Mouse (Mus musculus) liver, embryonic 16.5 days (tissue): ENCODE measurements around the gene Stam. TPM values are rescaled to one million over a fixed set of nuclear protein-coding genes. Genes with fewer than 3 reads are reported as not detected.

ENCODE experiments used
- ATAC-seq: fragments of 200-750 bp; cut with Nextera tagmentation; 2 replicates; pipeline ENCODE4 v1.8.0; 2017; ENCODE audit warnings: low read depth, mild to moderate bottlenecking, moderate number of reproducible peaks, moderate library complexity
- H3K27ac ChIP-seq: fragments of 300-500 bp; sonication (generic); 2 replicates; pipeline ENCODE4 v1.5.1; 2014; ENCODE audit warnings: mild to moderate bottlenecking, low read length
- H3K27me3 ChIP-seq: fragments of 300-500 bp; sonication (generic); 2 replicates; pipeline ENCODE4 v1.6.1; 2014; ENCODE audit warnings: low read depth, low read length, mixed read lengths; ENCODE audit not compliant: control insufficient read depth, insufficient read depth
- H3K36me3 ChIP-seq: fragments of 300-500 bp; sonication (generic); 2 replicates; pipeline ENCODE4 v1.6.1; 2014; ENCODE audit warnings: mild to moderate bottlenecking; ENCODE audit not compliant: control insufficient read depth, insufficient read depth
- H3K4me1 ChIP-seq: fragments of 300-500 bp; sonication (generic); 2 replicates; pipeline ENCODE4 v1.6.1; 2014; ENCODE audit warnings: low read depth, low read length, mixed read lengths; ENCODE audit not compliant: control insufficient read depth
- H3K4me2 ChIP-seq: fragments of 300-500 bp; sonication (generic); 2 replicates; pipeline ENCODE4 v1.6.1; 2014; ENCODE audit warnings: low read depth, low read length, mixed read lengths
- H3K4me3 ChIP-seq: fragments of 300-500 bp; sonication (generic); 2 replicates; pipeline ENCODE4 v1.5.1; 2014; ENCODE audit warnings: low read depth, mild to moderate bottlenecking, low read length
- H3K9ac ChIP-seq: fragments of 300-500 bp; sonication (generic); 2 replicates; pipeline ENCODE4 v1.6.1; 2014; ENCODE audit warnings: low read depth, low read length
- H3K9me3 ChIP-seq: fragments of 300-500 bp; sonication (generic); replicated peaks from 2 replicates; pipeline ENCODE4 v1.6.1; 2016; ENCODE audit warnings: low read length; ENCODE audit not compliant: control insufficient read depth
- WGBS: fragments of 180-500 bp; shearing (Covaris S2); extraction: QIAGEN DNeasy Blood & Tissue Kit; methylation state at CpG from one replicate; pipeline ENCODE4 v1.1.7; 2014; ENCODE audit not compliant: insufficient replicate concordance; 5-methylcytosine and 5-hydroxymethylcytosine counted together
- polyA plus RNA-seq: library from polyadenylated mRNA; unstranded; fragments of >200 nt; fragmentation: Nextera tagmentation; extraction: Ambion mirVana; gene quantifications from 2 replicates; pipeline ENCODE4 v1.2.1, GENCODE M21; 2015

Stam gene
- polyA plus RNA-seq, 1 experiment from 2014 or later: 31.9 TPM

- Histone ChIP-seq H3K4me1 (peaks cover 4% of the 10 kb centered on the region; the same call in 1 of the 2 replicates), H3K9ac (no peak overlapping the region), H3K9me3 (no peaks in the 10 kb centered on the region), H3K4me3 (no peak overlapping the region), H3K4me2 (no peak overlapping the region), H3K27ac (peak overlapping the region; percentile 35; the same call in 1 of the 2 replicates), H3K27me3 (no peaks in the 10 kb centered on the region), H3K36me3 (no peaks in the 10 kb centered on the region)
- ATAC-seq: no peak
- WGBS: 18% methylated on average over 2 of the region's 2 CpGs
These were observed 91.2 kb downstream of the Stam start for GRCm38 (mm10) chr2:14165066-14165465.

GRCm38 (mm10) chr2:14165618-14166344 lies 91.9 kb downstream of the Stam start:
- ATAC-seq: peak; percentile 71
- Histone ChIP-seq H3K9ac (no peak overlapping the region), H3K9me3 (no peaks in the 10 kb centered on the region), H3K27ac (no peak overlapping the region), H3K27me3 (no peaks in the 10 kb centered on the region), H3K4me3 (no peak overlapping the region), H3K4me1 (peaks cover 4% of the 10 kb centered on the region; the same call in 1 of the 2 replicates), H3K4me2 (no peak overlapping the region), H3K36me3 (no peaks in the 10 kb centered on the region)
- 31% methylated on average over 3 of the region's 3 CpGs for WGBS

GRCm38 (mm10) chr2:14167721-14168120 lies 93.8 kb downstream of the Stam start:
- ATAC-seq: no peak
- H3K36me3 ChIP-seq: no peaks in the 10 kb centered on the region
- no peaks in the 10 kb centered on the region for H3K9me3 ChIP-seq

GRCm38 (mm10) chr2:14174334-14174733 lies 100.4 kb downstream of the Stam start, which contains the start of gene Tmem236:
TSS of gene Tmem236 (plus strand) at chr2:14174523.
- Histone ChIP-seq H3K27ac (no peak within 1 kb of the TSS), H3K4me2 (no peak within 1 kb of the TSS), H3K36me3 (no peaks in the 10 kb centered on the region), H3K9me3 (no peaks in the 10 kb centered on the region), H3K9ac (no peak within 1 kb of the TSS), H3K27me3 (no peaks in the 10 kb centered on the region), H3K4me1 (no peaks in the 10 kb centered on the region; the same call in 1 of the 2 replicates), H3K4me3 (no peak within 1 kb of the TSS)
- 70% methylated on average over 3 of the region's 3 CpGs for WGBS
- ATAC-seq: no peak

More at GRCm38 (mm10) chr2:14167721-14168120, 93.8 kb downstream of the Stam start:
- Histone ChIP-seq H3K4me2 (no peak overlapping the region), H3K4me3 (no peak overlapping the region), H3K27ac (no peak overlapping the region), H3K4me1 (peaks cover 4% of the 10 kb centered on the region; the same call in 1 of the 2 replicates), H3K9ac (no peak overlapping the region), H3K27me3 (no peaks in the 10 kb centered on the region)

- H3K27me3 ChIP-seq: no peaks in the 10 kb centered on the region
- no peak overlapping the region for H3K4me3 ChIP-seq
- ATAC-seq: no peak
- no peak overlapping the region for H3K27ac ChIP-seq
- H3K36me3 ChIP-seq: no peaks in the 10 kb centered on the region
- WGBS: 35% methylated on average over 2 of the region's 2 CpGs
- no peak overlapping the region for H3K4me2 ChIP-seq
- no peaks in the 10 kb centered on the region for H3K9me3 ChIP-seq
- no peaks in the 10 kb centered on the region; the same call in 1 of the 2 replicates for H3K4me1 ChIP-seq
- H3K9ac ChIP-seq: no peak overlapping the region
These were observed 102.7 kb downstream of the Stam start for GRCm38 (mm10) chr2:14176460-14177193.

- Histone ChIP-seq H3K36me3 (no peaks in the 10 kb centered on the region), H3K9ac (no peak overlapping the region), H3K4me2 (no peak overlapping the region), H3K27me3 (no peaks in the 10 kb centered on the region), H3K4me3 (no peak overlapping the region), H3K9me3 (no peaks in the 10 kb centered on the region), H3K4me1 (no peaks in the 10 kb centered on the region), H3K27ac (no peak overlapping the region)
- no peak for ATAC-seq
These were observed 110.5 kb downstream of the Stam start for GRCm38 (mm10) chr2:14184375-14184774.

- no peaks in the 10 kb centered on the region for H3K36me3 ChIP-seq
- no peaks in the 10 kb centered on the region for H3K9me3 ChIP-seq
- H3K4me2 ChIP-seq: 0 out of 2 replicates have a peak overlapping the region, but pooled peaks have one; percentile 6
- no peak overlapping the region for H3K9ac ChIP-seq
- peak; percentile 39; the same call in 1 of the 2 replicates for ATAC-seq
- no peak overlapping the region for H3K4me3 ChIP-seq
- WGBS: 29% methylated on average over 4 of the region's 4 CpGs
- no peaks in the 10 kb centered on the region; the same call in 1 of the 2 replicates for H3K4me1 ChIP-seq
- H3K27ac ChIP-seq: no peak overlapping the region
- H3K27me3 ChIP-seq: no peaks in the 10 kb centered on the region
These were observed 116.8 kb downstream of the Stam start for GRCm38 (mm10) chr2:14190684-14191083.

GRCm38 (mm10) chr2:14191601-14192000 lies 117.7 kb downstream of the Stam start:
- H3K9me3 ChIP-seq: no peaks in the 10 kb centered on the region
- WGBS: 26% methylated on average over 4 of the region's 4 CpGs
- no peak overlapping the region for H3K4me2 ChIP-seq
- no peaks in the 10 kb centered on the region for H3K36me3 ChIP-seq
- ATAC-seq: no peak
- H3K27me3 ChIP-seq: no peaks in the 10 kb centered on the region
- no peaks in the 10 kb centered on the region; the same call in 1 of the 2 replicates for H3K4me1 ChIP-seq
- H3K9ac ChIP-seq: no peak overlapping the region
- no peak overlapping the region for H3K27ac ChIP-seq
- H3K4me3 ChIP-seq: no peak overlapping the region

- H3K27ac ChIP-seq: no peak overlapping the region
- H3K9me3 ChIP-seq: no peaks in the 10 kb centered on the region
- H3K4me1 ChIP-seq: no peaks in the 10 kb centered on the region; the same call in 1 of the 2 replicates
- H3K9ac ChIP-seq: no peak overlapping the region
- no peak for ATAC-seq
- no peaks in the 10 kb centered on the region for H3K36me3 ChIP-seq
- WGBS: 39% methylated on average over 6 of the region's 6 CpGs
- no peaks in the 10 kb centered on the region for H3K27me3 ChIP-seq
- H3K4me3 ChIP-seq: no peak overlapping the region
- H3K4me2 ChIP-seq: no peak overlapping the region
These were observed 118.1 kb downstream of the Stam start for GRCm38 (mm10) chr2:14192046-14192445.
